Mouse (Mus musculus): ENCODE data around the gene Pear1.
A peak's percentile ranks its signal among the peaks of the same experiment; 100 is the strongest.
"Not testable (repeated sequence)": the region's sequence is repeated elsewhere in the genome, so short reads cannot be mapped to it uniquely, and the experiment has no call there.

Pear1 gene

DNA sequence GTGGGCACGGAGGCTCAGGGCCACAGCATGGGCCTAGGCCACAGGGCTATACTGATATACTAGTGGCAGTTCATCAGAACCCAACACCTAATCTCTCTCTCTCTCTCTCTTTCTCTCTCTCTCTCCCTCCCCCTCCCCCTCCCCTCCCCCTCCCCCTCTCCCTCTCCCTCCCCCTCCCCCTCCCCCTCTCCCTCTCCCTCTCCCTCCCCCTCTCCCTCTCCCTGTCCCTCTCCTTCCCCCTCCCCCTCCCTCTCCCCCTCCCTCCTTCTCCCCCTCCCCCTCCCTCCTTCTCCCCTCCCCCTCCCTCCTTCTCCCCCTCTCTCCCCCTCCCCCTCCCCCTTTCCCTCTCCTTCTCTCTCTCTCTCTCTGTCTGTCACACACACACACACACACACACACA lies at the start of gene Pear1:
TSS of gene Pear1 (minus strand) at position 101 of the 400 bp plus-strand sequence.
- DNase-seq (ENCODE audit: low spot score in 2 of 2), result not testable (repeated sequence)

DNA sequence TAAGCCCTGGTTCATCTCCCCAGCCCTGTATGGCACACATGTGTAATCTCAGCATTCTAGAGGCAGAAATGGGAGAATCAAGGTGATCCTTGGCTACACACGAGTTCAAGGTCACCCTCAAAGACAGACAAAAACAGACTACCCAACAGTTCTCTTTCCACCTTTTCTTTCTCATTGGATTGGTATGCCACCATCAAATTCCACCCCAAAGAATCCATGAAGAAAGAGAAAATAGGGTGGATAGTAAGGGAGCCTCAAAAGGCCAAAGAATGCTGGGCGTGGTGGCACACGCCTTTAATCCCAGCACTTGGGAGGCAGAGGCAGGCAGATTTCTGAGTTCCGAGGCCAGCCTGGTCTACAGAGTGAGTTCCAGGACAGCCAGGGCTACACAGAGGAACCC lies 40.0 kb upstream of the Pear1 start:
- DNase-seq (ENCODE audit: low spot score in 2 of 2), result not testable (repeated sequence)

DNA sequence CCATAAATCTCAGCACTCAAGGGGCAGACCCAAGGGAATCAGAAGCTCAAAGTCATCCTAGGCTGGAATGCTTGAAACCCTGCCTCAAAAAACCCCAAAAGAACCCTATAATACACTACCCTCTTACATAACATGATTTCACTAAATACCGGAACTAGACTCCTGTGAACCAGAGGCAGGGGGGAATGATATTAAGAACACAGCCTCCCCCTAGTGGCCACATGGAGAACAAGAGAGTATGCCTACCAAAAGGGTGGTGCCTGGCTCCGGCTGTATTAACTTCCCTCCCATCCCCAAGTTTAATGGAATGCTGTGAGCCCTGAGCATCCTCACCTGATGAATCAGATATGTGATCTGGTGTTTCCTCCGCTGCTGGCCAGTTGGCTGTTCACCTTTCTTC lies 35.7 kb upstream of the Pear1 start:
- peak; percentile 42 to 63 for DNase-seq (ENCODE audit: low spot score in 2 of 2)

DNA sequence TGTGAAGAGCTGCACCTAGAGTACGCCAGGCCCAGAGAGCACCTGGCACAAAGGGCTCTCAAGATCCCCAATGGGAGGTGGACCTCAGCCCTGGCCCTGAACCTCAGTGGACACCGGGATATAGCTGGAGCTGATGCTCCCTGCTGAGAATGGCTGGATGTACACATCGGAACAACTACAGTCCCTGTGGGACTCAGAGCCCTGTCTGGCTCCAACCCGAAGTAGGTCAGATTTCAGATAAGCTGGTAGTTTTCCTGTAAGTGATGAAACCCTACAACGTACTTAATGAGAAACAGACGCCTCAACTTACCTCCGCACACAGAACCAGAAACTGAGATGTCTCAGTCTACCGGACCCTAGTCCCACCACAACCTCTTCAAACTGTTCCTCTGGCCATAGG lies 33.6 kb upstream of the Pear1 start:
- DNase-seq (ENCODE audit: low spot score in 2 of 2), result no peak

DNA sequence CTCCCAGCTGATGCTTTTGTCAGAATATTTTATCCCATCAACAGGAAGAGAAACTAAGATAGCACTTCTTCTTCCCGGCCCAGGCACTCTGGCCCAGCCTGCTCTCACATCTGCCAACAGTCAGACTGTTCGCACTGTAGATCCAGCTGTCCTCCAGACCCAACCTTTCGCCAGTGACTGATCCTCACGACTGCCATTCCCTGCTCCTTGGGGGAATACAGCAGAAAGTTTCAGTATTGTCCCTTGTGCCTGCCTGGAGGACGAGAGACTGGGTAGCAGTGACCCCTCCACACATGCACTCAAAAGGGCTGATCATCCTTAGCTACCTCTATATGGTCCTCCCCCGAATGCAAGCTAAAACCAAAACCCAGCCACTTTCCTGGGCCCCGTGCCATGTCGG lies 31.8 kb upstream of the Pear1 start:
- DNase-seq (ENCODE audit: low spot score in 2 of 2), result no peak

DNA sequence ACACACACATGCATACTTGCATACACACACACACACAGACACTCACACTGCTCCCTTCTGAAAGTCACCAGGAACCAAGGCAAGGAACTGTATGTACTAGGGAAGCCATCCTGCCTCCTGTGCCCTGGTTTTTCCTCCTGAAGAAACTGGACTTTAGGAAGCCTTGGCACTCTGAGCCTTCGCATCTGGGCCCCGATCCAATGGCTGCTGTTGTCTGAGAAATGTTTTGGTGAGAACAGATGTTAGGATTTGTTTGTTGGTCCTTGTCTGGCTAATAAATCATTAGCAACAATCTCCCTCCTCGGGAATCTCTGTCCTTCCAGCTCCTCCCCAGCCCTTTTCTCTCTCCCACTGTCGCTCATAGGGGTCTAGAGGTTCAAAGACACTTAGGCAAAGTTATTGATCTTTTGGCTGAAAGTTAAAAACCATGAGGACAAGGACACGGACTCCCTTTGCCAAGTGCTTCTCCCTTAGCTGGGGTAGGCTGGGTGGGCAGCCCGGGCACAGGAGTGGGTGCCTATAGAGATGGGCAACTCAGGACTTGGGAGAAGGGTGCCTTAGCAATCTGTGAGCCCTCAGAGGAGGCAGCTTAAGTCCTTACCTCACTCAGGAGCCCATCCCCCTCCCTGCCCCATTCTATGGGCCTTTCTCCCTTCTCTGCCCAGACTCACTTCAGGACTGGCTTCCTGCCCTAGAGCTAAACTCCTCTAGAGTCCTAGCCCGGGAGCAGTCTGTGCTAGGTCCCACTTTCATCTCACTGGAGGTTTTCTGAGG lies 30.9 kb upstream of the Pear1 start:
- DNase-seq (ENCODE audit: low spot score in 2 of 2), result no peak

DNA sequence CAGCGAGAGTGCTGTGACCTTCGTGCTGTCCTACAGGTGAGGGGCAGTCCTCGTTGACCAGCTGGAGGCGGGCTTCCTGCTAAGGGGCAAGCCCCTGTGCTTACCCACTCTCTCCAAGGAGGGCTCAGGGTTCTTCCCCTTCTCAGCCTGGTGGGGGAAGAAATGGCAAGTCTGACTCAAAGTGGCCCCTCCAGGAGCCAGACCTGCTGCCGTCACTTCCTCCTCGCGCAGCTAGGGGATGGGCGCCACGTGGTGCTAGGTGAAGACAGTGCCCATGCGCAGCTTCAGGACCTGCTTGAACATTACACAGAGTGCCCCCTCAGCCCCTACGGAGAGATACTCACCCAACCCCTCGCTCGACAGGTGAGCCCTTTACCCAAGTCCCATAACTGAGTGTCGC lies 25.0 kb upstream of the Pear1 start:
- DNase-seq (ENCODE audit: low spot score in 2 of 2), result no peak

DNA sequence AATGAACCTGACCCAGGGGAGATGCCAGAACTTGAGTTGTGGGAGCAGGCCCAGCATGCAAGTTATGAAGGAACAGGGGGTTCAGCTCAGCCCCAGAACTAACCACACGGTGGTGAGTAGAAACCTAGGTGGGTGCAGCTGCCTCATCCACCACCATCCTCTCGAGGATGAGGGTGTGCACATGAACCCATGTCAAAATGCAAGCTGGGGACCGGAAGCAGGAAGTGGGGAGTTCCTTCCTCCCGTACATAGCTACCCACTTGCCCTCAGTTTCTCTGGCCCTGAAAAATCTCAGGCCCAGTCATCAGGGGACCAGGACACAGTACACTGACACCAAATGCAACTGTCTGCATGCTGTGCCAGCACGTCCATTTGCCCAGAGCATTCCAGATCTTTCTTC lies 23.6 kb upstream of the Pear1 start:
- DNase-seq (ENCODE audit: low spot score in 2 of 2), result no peak

DNA sequence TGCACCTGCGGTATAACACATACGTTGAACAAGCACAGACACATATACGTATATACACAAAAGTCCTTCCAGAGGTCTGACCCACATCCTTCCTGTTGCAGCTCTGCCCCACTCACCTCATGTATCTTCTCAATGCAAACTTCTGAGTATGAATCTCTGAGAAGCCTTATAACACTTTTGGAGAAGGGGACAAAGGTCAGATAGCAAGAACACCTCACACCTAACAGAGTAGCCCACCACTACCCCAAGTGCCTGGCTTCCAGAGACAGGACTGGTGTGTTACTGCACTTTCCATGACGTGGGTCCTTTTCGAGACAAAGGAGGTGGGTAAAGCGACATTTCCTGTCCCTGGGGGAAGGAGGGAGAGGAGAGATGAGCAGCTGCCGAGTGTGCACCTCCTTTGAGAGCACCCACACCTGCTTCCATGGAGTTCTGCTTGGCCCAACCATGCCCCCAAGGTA lies 22.6 kb upstream of the Pear1 start, which contains the start of gene Sh2d2a:
TSS of gene Sh2d2a (plus strand) at position 106 of the 461 bp plus-strand sequence.
- no peak for DNase-seq (ENCODE audit: low spot score in 2 of 2)

DNA sequence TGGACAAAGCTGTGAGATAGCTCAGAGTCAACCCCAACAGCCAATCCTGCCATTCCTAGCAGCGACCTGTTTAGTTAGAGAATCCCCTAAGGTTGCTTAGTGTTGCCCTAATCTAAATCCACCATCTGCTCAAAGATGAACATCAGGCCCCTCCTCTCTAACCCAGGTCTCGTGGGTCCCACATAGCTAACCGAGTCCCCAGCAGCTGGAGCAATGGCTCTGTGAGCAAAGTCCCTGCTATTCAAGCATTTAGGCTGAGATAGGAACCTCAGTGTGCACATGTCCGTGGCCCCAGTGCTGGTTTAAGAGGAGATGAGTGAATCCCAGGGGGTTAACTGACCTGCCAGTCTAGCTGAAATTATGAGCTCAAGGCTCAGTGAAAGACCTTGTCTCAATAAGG lies 22.1 kb upstream of the Pear1 start:
- no peak for DNase-seq (ENCODE audit: low spot score in 2 of 2)

DNA sequence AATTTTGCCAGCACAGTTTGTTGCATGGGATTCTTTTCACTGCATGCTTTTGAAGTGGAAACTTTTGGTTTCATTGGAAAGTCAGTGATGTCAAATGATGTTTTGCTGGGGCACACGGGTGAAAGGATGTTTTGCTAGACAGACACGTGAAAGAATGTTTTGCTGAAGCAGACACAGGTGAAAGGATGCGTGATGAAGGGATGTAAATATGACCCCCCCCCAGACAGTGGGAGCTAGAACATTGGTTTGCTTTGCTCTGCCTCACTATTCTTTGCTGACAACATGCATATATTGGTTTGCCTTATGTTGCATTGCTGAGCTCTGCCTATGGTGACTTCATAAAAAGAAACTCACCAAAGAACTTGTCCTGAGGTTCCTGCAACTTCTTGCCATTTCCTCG lies 20.9 kb upstream of the Pear1 start:
- no peak for DNase-seq (ENCODE audit: low spot score in 2 of 2)

DNA sequence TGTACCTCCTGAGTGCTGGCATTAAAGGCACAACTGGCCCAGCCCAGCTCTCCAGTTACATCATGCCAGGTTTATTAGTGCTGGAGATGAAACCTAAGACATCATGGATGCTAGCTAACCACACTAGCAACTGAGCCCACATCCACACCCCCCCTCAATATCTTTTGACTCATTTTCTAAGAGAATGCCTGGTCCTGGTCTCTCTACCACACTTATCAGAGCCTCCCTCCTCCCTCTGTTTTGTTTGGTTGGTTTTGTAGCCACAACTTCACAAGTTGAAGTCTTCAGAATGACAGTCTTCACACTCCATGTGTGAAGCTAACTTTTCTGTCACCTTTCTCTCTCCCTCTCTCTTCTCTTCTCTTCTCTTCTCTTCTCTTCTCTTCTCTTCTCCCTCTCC lies 16.8 kb upstream of the Pear1 start:
- DNase-seq (ENCODE audit: low spot score in 2 of 2), result no peak

DNA sequence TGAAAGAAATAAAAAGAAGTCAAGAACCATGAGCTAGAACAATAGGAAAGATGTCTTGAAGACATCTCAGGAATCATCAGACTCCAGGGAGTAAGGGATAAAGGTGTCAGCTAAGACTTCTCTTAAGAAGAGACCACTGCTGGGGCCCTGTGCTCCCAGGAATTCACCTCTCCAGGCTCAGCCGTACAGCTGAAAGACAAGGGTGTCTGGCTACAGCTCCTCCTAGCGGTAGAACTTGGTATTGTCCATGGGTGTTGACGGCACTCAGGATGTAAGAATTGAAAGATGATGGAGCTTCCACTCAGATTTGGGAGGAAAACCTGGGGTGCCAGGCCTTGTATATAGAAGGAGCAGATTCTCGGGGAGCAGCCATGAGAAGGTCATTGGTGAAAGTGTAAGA lies 14.5 kb upstream of the Pear1 start:
- peak in 1 of 2 experiments; percentile 72 for DNase-seq (ENCODE audit: low spot score in 2 of 2)

DNA sequence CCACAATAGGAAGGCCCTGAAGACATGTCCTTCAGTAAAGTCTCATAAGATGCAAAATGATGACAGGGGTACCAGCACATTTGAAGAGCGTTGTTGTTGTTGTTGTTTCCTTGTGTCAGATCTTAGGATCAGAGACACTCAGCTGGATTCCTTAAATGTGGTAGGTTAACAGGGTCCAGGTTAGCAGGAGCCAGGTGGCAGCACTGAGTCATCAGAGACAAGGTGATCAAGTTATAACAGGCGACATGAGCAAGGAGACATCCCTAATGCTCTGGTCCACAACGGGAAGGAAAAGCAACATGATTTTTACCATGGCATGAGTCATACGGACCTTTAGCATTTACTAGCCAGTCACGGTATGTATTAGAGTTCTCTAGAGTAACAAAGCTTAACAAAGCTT lies 9.4 kb upstream of the Pear1 start:
- no peak for DNase-seq (ENCODE audit: low spot score in 2 of 2)

DNA sequence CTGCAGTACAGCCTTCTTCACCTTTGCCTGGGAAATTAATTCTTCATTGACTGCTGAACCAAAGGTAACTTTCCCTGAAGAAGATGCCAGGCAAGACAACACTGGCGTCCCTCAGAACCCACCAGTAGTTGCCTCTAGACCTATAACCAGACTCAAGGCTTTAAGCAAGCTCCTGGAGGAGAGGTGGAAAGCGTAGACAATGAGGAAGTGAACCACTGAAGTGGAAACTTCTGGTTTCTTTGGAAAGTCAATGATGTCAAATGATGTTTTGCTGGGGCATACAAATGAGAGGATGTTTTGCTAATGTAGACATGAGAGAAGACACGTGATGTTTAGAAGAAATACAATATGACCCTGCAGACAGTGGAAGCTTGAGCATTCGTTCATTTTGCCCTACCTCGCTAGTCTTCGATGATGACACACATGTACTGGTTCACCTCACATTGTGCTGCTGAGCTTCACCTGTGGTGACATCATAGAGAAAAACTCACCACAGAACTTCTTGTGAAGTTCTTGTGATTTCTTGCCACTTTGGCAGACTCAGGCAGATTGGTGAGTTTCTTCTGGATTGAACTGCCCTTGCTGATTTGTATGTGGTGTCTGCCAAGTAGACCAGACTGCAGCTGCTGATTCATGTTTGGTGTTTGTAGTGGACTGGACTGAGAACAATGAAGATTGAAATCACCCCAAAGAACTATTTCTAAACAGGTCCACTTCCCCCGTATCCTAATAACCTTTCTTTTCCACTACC lies 8.2 kb upstream of the Pear1 start:
- DNase-seq (ENCODE audit: low spot score in 2 of 2), result no peak

DNA sequence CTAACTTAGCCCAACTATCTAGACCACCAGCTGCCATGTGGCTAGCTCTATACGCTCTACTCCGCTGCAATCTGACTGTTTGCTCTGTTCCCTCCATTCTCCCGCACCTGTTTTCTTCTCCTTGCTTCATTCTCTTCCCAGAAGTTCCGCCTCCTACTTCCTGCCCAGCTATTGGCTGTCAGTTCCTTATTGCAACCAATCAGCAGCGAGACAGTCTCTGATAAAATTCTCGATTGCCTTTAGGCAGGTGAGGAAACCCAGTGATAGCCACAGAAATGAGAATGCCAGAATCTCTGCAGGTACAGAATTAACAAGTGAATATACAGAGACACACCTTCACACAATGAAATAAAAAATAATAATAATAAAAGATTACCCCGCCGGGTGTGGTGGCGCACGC lies 4.9 kb upstream of the Pear1 start:
- DNase-seq (ENCODE audit: low spot score in 2 of 2), result no peak

DNA sequence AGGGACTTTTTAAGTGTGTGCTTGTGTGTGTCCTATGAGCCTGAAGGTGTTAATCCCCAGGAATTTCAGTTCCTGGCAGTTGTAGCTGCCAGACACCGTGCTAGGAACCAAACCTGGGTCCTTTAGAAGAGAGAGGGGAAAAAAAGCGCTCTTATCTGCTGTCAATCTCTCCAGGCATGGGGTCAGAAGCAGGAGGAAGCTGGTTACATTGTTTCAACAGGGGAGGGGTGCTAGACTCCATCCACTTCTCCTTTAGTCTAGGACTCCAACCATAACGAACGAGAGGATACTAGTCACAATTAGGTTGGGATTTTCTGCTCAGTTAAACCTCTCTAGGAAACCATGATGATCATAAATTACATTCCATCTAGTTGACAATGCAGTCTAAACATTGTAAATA lies 4.3 kb upstream of the Pear1 start:
- DNase-seq (ENCODE audit: low spot score in 2 of 2), result no peak

DNA sequence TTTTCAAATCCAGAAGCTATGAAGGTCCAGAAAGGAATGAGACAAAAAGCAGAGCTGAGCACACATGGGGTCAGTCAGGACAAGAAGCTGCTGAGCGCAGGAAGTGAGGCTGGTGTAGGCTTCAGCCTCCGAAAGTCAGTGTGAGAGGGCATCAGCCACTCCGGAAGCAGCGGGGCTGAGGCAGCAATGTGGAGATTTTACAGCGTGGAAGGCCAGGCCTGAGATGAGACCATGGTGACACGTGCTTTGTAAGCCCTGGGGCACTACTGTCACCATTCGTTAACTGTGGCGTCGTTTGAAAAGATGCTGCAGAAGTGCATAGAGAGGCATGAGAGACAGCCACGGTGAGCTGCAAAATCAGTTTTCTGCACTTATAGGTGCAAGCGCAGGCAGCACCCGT lies 5.9 kb downstream of the Pear1 start:
- no peak for DNase-seq (ENCODE audit: low spot score in 2 of 2)

DNA sequence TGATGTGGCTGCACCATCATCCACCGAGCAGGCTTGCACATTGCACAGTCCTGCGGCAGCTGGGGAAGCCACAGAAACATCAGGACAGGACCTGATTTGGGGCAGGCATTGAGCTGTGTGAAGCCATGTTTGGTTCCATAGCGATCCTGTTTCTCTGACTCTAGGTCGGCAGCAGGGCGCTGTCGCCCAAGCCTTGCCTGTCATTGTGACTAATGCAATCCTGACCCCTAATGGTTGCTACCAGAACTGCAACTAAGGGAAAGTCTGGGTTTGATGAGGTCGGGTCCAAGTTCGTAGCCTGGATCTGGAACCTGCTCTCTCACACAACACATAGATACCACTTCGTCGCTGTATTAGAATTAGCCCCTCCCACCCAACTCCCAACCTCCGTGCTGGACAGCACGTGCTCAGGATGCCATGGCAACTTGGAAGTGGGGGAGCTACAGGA lies 7.4 kb downstream of the Pear1 start:
- DNase-seq (ENCODE audit: low spot score in 2 of 2), result peak; percentile 19 to 63

DNA sequence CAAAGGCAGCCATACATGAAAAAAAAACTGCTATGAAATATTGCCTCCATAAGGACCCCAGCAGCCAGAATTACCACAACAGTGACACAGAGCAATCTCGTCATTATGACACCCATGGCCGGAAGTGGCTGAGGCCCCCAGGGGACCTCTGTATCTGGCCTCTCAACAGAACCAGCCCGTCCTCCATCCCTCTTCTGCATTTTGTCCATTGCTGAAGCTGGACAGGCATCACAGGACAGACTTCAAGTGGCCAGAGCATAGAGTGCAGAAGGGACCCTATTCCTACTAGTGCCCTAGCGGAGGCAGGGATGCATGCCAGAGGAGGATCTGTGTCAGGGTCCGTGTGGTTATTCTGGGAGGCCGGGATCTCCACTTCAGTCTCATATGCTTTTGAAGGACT lies 7.9 kb downstream of the Pear1 start:
- DNase-seq (ENCODE audit: low spot score in 2 of 2), result no peak

DNA sequence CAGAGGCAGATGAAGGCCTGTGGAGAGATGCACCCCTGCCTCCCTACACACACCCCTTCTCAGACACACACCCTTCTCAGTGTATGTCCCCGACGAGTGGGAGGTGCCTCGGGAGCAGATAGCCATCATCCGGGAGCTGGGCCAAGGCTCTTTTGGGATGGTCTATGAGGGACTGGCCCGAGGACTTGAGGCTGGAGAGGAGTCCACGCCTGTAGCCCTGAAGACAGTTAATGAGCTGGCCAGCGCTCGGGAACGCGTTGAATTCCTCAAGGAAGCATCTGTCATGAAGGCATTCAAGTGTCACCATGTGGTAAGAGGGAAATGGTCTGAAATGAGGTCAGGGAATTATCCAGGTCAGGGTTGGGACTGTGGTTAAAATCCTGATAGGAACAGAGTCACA lies 11.2 kb downstream of the Pear1 start:
- DNase-seq (ENCODE audit: low spot score in 2 of 2), result no peak

DNA sequence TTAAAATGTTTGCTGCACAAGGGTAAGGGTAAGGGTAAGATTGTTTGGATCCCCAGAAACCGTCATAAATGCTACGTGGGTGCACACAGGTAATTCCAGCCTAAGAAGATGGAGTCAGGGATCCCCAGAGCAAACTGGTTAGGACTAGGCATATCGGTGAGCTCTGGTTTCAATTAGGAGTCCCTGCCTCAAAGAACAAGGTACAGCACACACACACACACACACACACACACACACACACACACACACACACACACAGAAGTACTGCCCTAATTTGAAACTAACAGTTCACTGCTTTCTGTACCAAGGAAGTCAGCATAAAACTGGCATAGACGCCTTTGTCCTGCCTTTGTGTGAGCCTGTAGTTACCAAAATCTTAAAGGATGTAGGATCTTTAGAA lies 11.7 kb downstream of the Pear1 start:
- DNase-seq (ENCODE audit: low spot score in 2 of 2), result no peak

DNA sequence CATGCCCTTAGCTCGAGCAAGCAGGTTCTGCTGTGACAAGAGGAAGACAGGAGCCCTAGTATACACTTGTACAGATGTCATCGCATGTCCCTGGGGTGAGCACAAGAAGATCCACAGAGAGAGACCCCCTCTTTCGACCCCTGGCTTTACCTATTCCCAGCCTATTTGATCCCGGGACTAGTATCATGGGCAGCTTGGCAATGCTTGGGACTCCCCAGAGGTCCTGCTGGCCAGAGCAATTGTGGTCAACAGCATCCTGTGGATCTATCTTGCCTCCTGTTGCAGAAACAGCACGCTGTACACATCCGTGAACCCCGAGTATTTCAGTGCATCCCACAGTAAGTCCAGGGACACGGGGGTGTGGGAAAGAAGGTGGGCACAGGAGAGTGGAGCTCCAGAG lies 12.8 kb downstream of the Pear1 start:
- DNase-seq (ENCODE audit: low spot score in 2 of 2), result no peak

Data from frontal cortex, postnatal 14 days (tissue).